Mouse (Mus musculus) cerebellum, adult 9-11 months (tissue): ENCODE data around the gene Ttc12.

Source experiments
- DNase-seq: peaks from one replicate; pipeline ENCODE4 v3.0.0; 2022

Gene Ttc12

DNA sequence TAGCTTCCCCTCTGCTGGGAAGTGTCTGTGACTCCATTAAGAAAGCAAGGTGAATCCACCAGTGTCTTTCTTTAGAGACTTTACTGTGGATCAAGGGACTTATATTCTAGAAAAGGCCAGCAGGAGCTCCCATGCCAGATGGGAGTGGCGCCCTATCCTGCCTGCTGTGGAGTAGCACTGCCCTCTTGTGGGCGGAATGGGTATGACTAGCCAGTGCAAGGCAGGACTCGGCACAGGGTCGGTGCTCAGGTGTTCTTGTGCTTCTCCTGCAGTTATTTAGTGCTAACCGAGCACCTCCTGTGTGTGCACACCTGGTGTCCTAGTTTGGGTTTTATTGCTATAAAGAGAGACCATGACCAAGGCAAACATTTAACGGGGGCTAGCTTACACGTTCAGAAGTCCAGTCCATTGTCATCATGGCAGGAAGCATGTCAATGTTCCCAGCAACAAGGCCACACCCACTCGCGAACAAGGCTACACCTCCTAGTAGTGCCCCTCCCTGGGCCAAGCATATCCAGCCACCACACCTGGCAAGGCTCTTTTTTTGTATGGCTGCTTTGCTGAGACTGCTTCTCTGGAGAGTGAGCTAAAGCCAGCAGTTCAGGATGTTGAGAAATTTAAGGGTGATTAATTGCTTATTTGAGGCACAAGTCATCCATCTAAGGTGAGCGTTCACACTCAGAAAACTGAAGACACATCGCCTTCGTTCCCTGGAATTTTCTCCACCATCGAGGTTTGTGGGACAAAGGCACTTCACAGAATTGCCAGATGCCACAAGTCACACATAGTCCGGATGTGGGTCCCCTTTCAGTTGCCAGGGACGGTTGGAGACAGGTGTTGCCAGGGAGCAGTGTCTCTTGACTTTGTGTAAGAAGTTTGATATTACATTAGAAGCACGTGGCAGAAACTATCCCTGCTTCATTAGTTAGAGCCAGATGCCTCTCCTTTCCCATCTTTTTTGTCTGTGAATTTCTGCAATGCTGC, 3.2 kb upstream of the Ttc12 start:
- peak; percentile 70 for DNase-seq

DNA sequence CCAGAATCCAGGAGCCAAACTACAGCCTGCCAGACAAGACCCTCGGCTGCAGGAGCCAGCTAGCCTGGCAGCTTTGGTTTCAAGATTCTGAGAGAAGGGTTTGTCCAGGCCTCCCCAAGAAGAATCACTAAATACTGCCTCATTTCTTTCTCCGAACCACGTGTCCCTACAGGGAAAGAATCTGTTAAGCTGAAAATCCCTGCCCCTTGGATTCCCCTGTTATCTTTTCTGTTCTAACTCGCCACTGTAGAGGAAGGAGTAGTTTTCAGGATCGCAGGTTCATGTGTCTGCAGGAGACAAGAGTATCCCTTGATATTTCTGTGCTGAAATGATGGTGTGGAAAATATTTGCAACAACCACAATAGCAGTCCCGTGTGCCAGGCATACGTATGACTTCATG, 2.2 kb upstream of the Ttc12 start:
- DNase-seq, result no peak

DNA sequence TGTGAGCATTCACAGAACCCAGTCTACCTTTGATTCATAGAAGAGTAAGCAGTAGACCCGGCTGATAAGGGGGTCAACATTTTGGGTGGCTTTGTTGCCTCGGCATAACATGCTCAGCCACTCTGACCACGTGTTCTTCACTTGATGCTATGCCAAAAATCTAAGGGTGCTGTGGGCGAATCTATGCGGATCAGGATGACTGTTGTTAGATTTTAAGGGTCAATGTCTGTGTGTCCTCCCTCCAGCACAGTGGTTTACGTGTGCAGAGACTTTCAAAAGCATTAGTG, 1.6 kb upstream of the Ttc12 start:
- DNase-seq, result no peak

DNA sequence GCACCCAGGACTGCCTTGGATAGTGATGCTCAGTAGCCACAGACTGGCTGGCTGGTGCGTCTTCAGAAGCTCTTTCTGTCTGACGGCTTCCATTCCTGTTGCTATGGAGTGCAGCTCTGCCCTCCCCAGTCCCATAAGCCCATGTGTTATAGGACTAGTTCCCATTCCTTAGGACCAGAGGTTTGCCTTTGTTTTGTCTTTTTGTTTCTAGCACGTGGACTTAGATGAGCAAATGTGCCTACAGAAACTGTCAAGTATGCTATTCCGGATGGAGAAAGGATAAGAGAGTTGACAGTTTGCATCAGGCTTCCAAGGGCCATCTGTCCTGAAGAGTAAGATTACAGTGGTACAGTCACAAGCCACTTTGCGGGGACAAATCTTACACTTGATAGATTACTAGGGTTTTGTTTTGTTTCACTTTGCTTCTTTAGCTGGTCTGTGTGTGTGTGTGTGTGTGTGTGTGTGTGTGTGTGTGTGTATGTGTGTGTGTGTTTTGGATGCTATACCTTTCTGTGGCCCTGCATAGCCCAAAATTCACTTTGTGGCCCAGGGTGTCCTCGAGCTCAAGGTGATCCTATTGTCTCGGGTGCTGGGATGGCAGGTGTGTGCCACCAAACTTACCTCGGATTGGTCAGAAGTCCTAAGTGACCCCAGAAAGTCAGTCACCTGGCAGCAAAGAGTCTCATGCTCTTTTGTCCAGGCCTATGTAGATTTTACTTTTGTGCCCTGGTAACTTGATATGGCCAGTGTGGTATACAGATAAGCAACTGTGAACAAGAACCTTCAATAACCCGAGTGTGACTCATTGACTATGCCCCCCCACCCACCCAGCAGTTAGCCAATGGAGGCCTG, 1.0 kb upstream of the Ttc12 start:
- DNase-seq, result no peak

DNA sequence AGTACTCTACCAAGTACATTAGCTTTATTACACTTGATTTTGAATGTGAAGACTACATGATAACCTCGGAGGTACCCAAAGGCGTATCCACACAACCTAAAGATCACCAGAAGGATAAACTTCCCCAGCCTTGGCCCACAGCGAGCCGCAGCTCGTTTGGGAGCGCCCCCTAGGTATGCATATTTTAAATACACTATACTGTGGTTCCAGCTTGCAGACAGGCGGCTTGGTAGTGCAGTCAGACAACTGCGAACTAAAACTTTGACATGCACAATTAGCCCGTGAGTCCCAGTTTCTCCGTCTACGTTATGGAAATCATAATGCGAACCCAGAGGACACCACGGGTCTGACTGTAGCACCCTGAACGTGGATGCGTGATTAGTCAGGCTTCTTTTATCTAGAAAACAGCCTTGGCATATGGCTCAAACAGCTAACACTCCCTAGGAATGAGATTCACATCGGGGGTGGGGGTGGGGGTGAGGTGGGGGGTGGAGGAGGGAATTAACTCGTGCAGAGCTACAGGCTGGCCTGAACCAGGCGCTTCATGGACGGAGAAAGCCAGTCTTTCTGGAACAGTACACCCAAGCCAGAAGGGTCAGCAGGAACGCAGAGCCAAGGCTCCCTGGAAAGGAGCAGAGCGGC, 654 bp downstream of the Ttc12 start:
- DNase-seq, result no peak

DNA sequence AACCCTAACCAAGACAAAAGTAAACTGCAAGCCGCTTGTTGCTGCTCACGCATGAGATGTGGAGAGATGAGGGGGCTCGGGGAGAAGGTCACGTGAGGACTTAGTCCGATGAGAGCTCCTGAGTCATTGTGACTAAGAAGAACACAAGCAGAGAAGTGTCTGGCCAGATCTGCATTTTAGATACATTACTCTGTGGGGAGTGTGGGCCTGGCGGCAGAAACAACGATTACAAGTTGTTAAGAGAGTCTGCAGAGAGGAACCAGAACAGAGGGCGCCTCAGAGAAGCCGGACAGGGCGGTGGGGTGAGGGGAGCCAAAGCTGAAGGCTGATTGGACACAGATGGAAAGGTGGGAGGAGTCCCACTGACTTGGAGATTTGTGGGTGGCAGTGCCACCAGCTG, 2.7 kb downstream of the Ttc12 start:
- DNase-seq, result no peak

DNA sequence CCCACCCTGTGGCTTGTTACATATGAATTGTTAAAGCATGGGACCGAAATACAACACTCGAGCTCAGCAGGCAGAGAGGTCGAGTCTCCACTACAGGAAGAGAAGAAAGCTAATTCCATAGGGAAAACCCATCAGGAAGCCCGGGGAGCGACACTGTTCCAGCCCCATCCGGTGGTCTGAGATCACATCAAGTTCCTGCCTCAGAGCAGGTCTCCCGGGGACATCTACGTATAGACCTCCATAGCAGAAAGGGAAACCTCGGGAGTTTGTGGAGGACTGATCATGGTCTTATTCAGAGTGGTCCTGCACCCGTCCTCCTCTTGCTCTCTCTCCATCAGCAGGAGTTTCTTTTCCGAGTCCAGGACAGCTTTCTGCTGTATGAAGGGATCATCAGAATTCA, 13.9 kb downstream of the Ttc12 start:
- no peak for DNase-seq

DNA sequence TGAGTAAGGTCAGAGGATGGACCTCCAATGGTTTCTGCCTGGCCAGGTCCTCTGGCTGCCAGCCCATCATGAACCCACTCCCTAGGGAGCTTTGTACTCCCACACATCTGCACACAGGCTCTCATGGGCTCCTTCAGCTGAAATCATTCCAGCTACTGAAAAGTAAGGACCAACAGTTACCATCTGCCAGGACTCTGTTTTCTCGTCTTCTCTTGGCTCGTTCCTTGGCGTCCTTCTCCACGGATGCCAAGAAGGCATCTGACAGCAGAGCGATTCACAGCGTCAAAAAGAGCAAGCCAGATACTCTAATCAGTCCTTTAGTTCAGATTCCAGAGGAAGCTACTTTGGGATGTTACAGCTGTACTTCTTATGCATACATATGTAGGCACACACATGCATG, 15.1 kb downstream of the Ttc12 start:
- DNase-seq, result no peak

DNA sequence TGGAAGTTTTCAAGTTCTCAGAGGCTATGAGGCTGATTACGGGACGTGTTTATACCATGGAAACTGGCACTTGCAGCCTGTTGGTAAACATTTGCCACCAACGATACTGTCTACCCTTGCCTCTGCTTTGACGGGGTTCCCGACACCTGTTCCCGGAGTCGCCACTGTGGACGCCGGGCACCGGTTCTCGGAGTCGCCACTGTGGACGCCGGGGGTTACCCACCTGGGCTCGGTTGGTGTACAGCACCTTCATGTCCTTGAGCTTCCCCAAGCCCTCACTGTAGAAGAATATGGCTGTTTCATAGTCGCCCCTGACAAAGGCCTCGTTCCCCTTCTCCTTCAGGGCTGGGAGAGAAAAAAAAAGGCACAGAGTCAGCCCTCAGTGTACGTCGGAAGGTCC, 16.0 kb downstream of the Ttc12 start:
- no peak for DNase-seq

DNA sequence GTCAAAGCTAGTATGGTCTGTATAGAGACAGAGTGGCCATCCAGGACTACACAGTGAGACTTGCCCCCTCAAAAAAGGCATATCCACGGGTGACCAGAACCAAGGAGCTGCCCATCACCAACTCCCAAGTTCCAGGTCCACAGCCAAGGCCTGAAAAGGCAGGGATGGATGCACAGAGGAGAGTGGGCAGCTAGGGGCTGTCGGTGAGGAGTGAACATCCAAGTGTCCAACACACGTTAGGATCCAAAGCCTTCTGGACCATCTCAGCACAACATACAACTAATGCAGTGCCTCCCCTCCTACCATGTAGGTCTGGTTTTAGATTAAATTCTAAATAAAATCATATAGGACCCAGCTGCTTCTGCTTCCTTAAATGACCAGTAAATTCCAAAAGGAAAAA, 29.9 kb downstream of the Ttc12 start:
- no peak for DNase-seq

DNA sequence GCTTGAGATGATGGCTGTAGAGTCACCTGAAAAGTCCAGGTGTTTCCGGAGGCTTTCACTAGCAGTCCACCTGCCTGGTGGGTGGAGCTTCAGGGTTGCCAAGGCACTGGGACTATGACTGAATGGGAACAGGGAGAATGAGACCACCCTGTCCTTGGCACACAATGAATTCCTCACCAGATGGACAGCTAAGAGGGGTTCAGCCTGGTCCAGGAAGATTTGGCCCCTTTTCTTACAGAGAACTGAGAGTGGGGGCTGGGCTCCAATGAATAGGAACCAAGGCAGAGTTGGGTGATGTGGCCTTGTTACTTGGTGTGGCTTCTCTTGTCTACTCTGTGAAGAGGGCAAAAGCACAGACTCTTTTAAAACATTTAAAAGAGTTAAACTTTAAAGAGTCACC, 33.6 kb downstream of the Ttc12 start:
- no peak for DNase-seq

DNA sequence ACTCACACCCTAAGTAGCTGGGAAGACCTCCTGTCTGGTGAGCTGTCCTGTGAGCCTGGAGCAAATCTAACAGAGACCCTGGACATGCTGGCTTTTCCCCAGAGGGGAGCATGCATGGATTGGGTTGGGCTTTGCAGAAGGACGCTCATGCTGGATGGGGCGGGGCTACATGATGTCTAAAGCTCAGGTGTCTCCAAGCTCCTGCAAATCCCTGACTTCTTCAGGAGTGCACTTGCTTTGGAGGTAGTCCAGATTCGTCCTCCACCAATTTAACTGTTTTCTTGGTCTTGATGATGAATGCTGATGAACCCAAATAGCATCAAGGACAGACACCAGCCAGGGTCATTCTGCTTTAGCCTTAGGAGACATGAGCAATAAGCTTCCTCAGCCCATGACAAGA, 35.5 kb downstream of the Ttc12 start:
- no peak for DNase-seq

DNA sequence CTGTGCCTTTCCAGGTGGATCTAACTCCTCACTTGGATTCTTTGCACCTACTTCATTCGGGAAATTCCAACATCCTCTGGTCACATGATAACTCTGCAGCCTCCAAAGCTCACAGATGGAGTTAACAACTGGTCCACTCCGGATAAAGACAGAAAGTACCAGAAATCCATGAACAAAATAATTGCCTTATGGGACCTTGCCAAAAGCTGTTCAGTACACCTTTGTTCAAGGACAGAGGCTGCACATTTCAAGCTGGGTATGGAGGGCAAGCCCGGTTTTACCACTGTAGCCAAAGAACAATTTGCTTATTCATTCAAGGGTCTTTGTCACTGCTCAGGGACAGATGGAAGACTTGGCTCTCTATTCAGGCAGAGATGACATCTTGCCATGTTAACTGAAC, 43.4 kb downstream of the Ttc12 start:
- no peak for DNase-seq

DNA sequence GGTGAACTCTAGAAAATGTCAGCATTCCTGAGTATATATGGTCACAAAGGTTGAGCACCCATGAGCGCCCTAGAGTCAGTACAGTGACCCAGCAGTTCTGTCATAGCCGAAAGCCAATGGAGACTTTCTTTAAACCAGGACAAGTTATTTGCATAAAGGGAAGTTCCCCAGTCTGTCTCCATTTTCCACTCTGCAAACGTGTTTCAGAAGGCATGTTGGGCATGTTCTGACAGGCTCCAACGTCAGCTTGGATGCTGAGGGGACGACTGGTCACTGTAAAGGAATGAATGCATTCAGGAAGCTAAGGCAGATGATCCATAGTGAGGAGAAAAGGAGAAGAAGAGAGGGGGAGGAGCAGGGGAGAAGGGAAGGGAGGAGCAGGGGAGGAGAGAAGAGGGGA, 58.5 kb downstream of the Ttc12 start:
- no peak for DNase-seq

DNA sequence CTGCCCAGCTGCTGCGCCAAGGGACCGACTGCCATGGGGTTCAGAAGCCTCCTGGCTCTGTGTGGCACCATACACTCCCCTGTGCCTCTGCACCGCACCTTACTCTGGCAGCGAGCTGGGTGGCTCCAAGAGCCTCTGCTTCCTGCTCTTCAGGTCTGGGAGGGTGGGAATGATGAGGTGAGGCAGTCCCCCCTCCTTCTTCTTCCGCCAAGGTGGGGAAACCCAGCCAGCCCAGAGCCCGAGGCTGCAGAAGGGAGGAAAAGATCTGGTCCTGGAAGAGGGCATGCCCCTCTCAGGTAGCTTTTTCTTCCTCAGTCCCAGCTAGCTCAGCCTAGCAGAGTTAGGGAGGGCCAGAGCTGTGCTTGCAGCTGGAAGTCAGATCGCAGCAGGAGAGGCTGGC, 59.1 kb downstream of the Ttc12 start, which contains the start of gene Ankk1:
Gene Ankk1, minus strand, starts transcription at position 101 of the 400 bp plus-strand sequence.
- DNase-seq, result no peak

DNA sequence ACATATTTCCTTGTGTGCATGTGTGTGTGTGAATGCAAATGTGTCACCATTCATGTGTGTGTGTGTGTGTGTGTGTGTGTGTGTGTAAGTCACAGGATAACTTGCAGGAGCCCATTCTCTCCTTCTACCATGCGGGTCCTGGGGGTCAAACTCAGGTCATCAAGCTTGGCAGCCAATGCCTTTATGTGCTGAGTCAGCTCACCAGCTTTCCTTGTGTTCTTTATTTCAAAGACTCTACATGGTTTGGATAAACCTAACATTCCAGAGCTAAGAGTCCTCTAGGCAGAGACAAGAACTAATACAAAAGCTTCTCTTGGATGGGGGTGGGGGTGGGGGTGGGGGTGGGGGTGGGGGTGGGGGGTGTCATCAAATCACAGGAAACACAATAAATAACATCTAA, 60.4 kb downstream of the Ttc12 start:
- no peak for DNase-seq

DNA sequence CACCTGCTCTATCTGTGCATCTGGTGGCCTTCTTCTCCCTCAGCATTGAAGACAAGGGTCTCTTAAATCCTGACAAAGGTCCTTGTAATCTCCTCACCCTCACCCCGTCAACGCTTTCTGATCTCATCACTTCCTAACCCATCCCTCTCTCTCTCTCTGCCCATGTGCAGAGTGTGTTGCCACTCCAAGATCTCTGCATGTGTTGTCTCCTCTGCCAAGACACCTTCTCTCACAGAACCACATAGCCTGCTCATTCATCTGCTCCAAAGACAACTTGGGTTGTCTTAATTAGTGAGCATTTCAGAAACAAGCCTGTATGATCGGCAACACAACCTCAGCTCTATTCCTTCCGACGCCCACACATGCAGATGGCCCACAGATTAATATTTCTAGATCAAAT, 62.2 kb downstream of the Ttc12 start:
- DNase-seq, result no peak

DNA sequence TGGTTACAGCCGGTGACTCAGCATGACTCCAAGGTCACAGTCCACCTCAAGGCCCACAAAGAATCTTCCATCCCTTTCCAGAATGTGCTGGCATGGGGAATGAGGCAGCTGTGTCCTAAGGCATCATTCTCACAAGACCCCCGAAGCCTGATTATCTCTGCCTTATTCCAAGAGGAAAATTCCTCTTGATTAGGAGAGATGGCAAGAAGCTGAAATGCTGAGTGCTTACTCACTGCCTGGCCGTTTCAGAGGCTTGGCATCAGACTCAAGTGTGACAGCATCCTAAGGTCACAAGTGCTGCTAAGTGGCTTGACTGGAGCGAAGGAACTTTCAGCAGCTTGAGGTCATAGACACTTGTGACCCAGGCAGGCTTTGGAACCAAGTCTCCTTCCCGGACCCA, 75.4 kb downstream of the Ttc12 start:
- no peak for DNase-seq

DNA sequence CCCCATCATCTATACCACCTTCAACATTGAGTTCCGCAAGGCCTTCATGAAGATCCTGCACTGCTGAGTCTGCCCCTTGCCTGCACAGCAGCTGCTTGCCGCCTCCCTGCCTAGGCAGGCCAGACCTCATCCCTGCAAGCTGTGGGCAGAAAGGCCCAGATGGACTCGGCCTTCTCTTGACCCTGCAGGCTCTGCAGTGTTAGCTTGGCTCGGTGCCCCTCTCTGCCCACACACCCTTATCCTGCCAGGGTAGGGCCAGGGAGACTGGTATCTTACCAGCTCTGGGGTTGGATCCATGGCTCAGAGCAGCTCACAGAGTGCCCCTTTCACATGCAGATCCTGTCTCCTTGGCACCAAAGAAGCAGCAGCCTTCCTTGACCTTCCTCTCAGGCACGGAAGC, 79.0 kb downstream of the Ttc12 start:
- DNase-seq, result peak; percentile 68

DNA sequence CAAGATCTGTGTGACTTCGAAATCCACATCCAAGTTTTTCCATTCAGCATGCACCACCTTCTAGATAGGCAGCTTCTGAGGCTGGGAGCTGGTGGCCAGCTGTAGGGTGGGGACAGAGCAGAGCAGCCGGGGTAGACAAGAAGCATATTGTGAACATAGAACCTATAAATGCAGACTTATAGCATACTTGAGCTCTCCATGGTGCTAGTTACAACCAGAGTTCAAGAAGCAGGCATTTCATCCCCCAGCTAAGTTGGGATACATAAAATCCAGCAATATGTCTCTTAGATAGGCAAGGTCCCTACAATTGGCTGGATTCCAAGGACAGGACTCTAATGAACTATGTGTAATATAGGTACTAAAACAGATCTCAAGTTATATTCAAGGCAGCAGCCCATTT, 82.3 kb downstream of the Ttc12 start:
- DNase-seq, result no peak

DNA sequence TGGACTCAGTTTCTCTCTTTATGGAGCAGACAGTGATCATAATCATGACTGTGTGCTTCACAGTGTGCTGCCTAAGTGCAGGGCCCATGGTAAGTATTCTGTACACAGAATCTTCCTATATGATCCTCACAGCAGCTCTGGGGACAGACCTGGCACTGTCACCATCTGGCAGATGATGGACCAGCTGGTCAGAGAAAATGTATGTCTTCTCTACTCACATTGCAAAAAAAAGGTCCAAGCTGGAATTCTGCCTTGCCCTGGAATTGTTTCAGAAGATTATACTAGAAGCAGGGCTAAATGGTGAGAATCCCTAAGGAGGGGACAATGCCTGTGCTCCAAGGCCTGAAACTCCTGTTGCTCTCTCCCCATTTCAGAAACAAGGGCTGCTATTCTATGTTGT, 90.0 kb downstream of the Ttc12 start:
- DNase-seq, result peak; percentile 12

DNA sequence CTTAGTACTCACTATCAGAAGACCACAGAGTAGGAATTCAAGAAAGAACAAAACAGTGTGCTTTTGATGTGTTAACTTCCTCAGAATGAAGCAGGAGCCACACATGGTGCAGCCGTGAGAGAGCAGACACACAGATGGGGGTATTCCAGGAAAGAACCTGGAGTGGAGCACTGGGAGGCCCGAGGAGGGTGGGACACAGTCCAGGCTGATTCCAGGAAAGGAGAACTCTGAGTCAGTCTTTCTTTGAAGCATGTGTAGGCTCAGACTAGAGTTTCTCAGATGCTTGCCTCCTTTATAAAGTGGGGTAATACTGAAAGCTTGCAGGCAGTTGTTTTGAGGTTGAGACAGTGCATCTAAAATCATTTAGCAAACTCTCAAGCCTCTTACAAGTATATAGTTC, 93.8 kb downstream of the Ttc12 start:
- DNase-seq, result no peak
